Mouse (Mus musculus) forelimb bud, embryonic 11.5 days (tissue): ENCODE results near the gene Olfr149.
"Not testable (repeated sequence)": the region's sequence is repeated elsewhere in the genome, so short reads cannot be mapped to it uniquely, and the experiment has no call there.

Source experiments
- DNase-seq: peaks from one replicate; pipeline ENCODE4 v3.0.0-alpha.2; 2012; ENCODE audit warnings: low read depth, low spot score

The Olfr149 gene

DNA sequence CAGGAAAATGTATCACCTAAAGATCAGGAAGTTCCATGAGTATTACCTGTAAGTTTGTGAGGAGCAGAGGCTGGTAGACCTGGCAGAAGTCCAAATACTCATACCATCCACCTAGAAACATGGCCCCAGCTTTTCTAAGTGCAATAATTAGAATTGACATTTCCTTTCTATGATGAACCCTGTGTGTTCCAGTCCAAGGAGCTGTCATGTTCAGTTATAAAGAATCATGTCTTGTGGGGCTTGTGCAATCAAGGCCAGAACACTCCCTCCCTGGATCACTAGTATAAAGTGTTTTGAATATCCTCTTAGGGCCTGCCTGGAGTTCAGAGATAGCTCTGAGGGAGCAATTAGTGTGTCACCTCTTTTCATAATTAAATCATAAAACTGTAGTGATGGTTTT lies at the start of gene Olfr149:
Gene Olfr149 (minus strand): TSS at position 101 of the 400 bp plus-strand sequence.
- DNase-seq, result no peak

- no peak for DNase-seq
These were observed 39.5 kb upstream of the Olfr149 start for GRCm38 (mm10) chr9:39746428-39746827.

DNA sequence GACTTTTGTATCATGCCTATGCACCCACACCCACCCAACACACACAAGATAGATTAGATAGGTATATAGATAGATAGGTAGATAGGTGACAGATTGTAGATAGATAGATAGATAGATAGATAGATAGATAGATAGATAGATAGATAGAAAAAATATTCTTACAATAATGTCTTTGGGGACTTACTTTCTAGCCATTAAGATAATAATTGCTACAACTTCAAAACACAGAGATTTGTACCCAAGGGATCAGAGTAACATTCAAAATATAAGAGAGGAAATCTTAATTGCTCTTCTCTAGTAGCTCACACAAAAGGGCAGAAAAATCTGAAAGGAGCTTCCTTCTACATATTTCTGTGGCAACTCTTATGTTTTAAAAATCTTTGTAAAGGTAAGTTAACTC lies 39.0 kb upstream of the Olfr149 start, which contains the start of gene Olfr967:
Gene Olfr967 (plus strand): TSS at position 301 of the 400 bp plus-strand sequence.
- no peak for DNase-seq

- DNase-seq, result no peak
These were observed 33.8 kb upstream of the Olfr149 start for GRCm38 (mm10) chr9:39740741-39741140.

DNA sequence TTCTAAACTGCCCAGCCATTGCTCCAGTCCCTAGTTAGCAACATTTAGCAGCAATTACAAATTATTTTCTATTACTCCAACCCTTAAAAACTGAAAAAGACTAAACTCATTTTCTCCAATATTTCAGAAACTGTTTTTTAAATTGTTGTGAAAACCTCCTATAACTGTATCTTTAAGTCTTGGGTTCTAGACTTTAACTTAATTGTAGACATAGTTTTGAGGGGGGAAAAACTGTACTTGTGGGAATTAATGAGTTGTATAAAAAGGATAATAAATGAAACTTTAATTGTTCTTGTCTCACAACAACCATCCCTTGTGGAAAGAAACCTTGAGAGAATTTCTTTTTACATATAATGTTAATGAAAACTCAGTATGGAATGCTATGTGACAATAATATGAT lies 23.8 kb upstream of the Olfr149 start, which contains the start of gene Olfr150:
Gene Olfr150 (plus strand): TSS at position 301 of the 400 bp plus-strand sequence.
- DNase-seq, result no peak

- no peak for DNase-seq
These were observed 4.1 kb upstream of the Olfr149 start, which contains the start of gene Olfr965 for GRCm38 (mm10) chr9:39711053-39711452. Gene Olfr965 (plus strand): TSS chr9:39711353.

DNA sequence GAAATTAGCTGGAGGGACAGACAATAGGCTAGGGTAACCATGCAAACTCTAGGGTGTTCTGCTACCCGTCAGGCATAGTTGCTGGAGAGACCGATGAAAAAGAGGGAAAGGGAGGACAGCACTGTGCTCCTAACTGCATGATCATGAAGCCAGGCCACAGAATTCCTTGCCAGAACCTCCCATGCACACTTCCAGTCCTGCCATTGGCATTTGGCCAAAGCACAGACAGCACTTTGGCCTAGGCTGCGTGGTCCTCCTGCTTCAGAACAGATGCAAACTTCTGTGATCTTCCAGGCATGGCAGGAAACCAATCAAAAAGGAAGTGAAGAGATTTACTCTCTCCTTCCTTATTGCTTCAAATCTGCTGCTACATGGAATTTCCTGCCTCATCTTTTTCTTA lies 2.0 kb upstream of the Olfr149 start:
- no peak for DNase-seq

DNA sequence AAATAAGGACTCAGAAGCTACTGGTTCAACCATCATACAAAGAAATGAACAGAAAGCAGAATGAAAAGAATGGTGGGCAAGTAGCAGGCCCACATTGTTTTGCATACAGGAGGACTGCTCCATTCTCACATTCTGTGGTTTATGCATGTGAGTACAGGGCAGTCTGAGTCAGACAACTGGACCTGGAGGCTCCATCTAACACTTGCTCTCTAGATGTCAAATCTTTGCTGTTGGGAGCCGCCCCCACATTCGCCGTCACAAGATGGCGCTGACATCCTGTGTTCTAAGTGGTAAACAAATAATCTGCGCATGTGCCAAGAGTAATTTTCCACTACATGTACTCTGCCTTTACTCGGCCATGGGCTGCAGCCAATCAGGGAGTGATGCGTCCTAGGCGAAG lies 5.8 kb downstream of the Olfr149 start:
- DNase-seq, result not testable (repeated sequence)

DNA sequence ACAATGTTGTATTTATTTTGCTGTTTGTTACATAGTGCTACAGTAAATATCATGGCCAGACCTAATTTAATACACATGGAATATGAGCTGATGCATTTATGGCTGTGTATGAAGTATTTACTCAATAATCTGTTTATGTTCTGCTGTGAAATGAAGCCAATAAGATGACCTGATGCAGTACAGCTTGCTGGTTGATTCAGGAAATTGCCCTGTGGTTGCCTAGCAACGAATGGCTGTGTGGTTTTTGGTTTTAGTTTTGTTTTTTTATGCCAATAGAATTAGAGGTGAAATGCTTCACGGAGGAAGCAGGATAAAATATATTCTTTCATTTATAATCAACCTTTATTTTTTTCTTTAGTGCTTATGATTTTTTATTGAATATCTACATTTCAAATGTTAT lies 27.6 kb downstream of the Olfr149 start:
- no peak for DNase-seq

DNA sequence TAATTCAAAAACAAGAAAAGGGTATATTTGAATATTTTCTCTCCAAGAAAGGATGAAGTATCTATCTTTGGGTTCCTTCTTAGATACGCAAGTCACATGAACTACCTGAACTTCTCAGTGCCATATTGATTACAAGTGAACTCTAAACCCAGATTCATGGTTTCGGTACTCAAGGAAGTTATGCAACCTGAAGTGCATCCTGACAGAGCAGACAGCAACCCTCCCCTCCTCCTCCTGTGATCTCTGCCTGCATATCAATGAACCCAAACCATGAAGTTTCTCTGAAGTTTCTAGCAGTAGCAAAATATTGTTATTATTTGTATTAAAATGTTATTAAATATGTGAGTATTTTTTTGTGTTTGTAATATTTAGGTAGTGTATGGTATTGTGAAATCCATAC lies 28.4 kb downstream of the Olfr149 start:
- DNase-seq, result no peak

- DNase-seq, result no peak
These were observed 32.1 kb downstream of the Olfr149 start for GRCm38 (mm10) chr9:39674820-39675219.

- no peak for DNase-seq
These were observed 37.2 kb downstream of the Olfr149 start for GRCm38 (mm10) chr9:39669723-39670122.

GRCm38 (mm10) chr9:39666905-39667304 lies 40.0 kb downstream of the Olfr149 start, which contains the start of gene Olfr963:
Gene Olfr963 (plus strand): TSS chr9:39667205.
- DNase-seq, result no peak

DNA sequence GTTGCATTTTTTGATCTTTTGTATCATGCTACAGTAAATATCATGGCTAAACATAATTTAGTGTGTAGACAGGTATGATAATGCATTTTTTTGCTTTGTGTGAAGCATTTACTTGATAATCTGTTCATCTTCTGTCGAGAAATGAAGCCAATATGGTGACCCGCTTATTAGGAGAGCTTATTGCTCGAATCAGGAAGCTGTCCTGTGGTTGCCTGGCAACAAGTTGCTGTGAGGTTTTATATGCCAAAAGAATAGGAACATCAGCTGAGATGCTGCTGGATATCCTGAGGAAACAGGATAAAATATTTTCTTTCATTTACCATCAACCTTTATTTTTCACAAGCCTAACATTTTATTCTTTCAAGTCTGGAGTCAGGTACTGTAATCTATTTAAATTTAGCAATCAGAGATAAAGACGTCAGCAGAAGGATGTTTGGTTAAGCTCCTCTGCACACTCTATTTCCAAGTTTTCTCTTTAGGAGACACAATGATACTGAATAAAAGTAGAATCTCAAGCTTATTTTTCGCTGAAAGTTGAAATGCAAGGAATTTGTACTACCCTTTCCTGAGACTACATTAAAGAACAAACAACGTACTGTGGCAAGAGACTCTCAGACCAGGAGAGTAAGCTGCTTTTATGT lies 52.0 kb downstream of the Olfr149 start:
- DNase-seq, result no peak
